Mouse (Mus musculus): ENCODE measurements at regions not wholly inside any gene's neighbourhood (a gene's known extent, or its start where the extent isn't known, plus 50 kb on each side); places are given as distances from the start of the nearest gene placed in this dataset.
A peak's percentile ranks its signal among the peaks of the same experiment; 100 is the strongest.

DNA sequence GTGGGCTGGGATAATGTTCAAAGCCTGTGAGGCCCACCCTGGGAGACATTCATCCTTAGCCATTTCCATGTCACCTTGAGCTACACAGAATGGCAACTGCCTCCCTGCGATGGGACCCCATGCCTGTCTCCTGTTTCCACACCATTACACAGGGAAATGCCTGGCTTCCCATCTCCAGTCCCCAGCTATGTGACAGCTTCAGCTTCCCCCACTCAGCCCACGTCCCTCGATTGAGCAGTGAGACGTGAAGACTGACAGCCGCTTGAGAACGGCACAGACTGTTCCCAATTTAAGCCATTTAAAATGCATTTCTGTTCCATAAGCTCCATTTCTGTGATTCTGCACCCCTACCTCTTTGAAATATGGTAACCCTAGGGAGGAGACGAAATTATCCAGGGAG lies 243.1 kb upstream of the Vstm2b start:
- Histone ChIP-seq H3K9me3 (ENCODE audit: control insufficient read depth, low read length) (no peaks in the 10 kb centered on the region; the same call in 1 of the 2 replicates), H3K4me2 (ENCODE audit: low read length) (no peak overlapping the region), H3K4me3 (replicated peaks; ENCODE audit: low read length) (no peak overlapping the region), H3K27ac (ENCODE audit: low read length) (no peak overlapping the region), H3K9ac (replicated peaks; ENCODE audit: low read depth, low read length) (no peak overlapping the region), H3K27me3 (replicated peaks; ENCODE audit: control insufficient read depth, insufficient read depth, low read length) (no peaks in the 10 kb centered on the region), H3K4me1 (replicated peaks; ENCODE audit: control insufficient read depth, insufficient read depth, low read length) (0 out of 2 replicates have a peak, but pooled peaks cover 2% of the 10 kb centered on the region), H3K36me3 (ENCODE audit: control insufficient read depth, insufficient read depth) (no peaks in the 10 kb centered on the region)
- WGBS, result 52% methylated on average over 7 of the region's 7 CpGs
- ATAC-seq, result peak; percentile 69; the same call in 1 of the 2 replicates

DNA sequence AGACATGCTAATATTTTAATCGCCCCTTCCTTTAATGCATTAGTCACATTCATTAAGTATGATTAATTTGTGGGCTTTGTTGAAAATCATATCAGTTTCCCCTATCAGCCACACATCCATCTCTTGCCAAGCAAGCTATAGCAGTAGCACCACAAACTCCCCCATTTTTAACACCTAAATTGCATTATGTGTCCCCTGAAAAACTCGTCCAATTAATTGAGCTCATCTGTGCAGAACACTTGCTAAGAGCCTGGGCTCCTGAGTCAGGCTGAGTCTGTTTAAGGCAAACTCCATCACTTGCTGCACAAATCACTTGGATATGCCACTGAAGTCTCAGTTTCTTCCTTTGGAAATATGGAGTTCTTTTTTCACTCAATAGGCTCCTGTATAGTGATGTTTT lies 242.7 kb upstream of the Vstm2b start:
- Histone ChIP-seq H3K9me3 (ENCODE audit: control insufficient read depth, low read length) (no peaks in the 10 kb centered on the region), H3K4me3 (replicated peaks; ENCODE audit: low read length) (no peak overlapping the region), H3K4me2 (ENCODE audit: low read length) (no peak overlapping the region), H3K36me3 (ENCODE audit: control insufficient read depth, insufficient read depth) (no peaks in the 10 kb centered on the region), H3K9ac (replicated peaks; ENCODE audit: low read depth, low read length) (no peak overlapping the region), H3K27me3 (replicated peaks; ENCODE audit: control insufficient read depth, insufficient read depth, low read length) (no peaks in the 10 kb centered on the region), H3K27ac (ENCODE audit: low read length) (no peak overlapping the region), H3K4me1 (replicated peaks; ENCODE audit: control insufficient read depth, insufficient read depth, low read length) (0 out of 2 replicates have a peak, but pooled peaks cover 2% of the 10 kb centered on the region)
- WGBS, result 77% methylated on average over 2 of the region's 2 CpGs
- ATAC-seq, result 0 out of 2 replicates have a peak, but pooled peaks have one; percentile 6

DNA sequence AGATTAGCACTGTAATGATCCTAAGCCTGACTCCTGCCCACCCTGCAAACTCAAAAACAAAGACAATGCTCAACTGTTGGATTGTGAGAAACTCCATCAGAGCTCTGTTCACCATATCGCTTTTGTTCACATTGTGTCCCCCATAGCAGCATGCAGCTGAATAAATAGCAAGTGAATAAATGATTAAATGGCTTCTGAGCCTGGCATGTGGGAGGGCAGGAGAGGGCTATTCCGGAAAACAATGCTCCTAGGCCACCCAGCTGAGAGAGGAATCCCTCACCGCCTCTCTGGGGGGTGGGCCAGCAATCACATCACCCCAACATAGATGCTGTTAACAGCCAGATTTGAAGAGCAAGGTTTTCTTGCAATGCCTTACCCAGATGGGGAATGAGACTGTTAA lies 238.5 kb upstream of the Vstm2b start:
- ATAC-seq, result no peak
- no peaks in the 10 kb centered on the region for H3K36me3 ChIP-seq (ENCODE audit: control insufficient read depth, insufficient read depth)
- 7% methylated on average over 3 of the region's 3 CpGs for WGBS
- no peak overlapping the region for H3K4me2 ChIP-seq (ENCODE audit: low read length)
- H3K27me3 ChIP-seq (replicated peaks; ENCODE audit: control insufficient read depth, insufficient read depth, low read length), result no peaks in the 10 kb centered on the region
- H3K27ac ChIP-seq (ENCODE audit: low read length), result no peak overlapping the region
- no peak overlapping the region for H3K4me3 ChIP-seq (replicated peaks; ENCODE audit: low read length)
- no peak overlapping the region for H3K9ac ChIP-seq (replicated peaks; ENCODE audit: low read depth, low read length)
- H3K9me3 ChIP-seq (ENCODE audit: control insufficient read depth, low read length), result no peaks in the 10 kb centered on the region
- 0 out of 2 replicates have a peak, but pooled peaks cover 2% of the 10 kb centered on the region for H3K4me1 ChIP-seq (replicated peaks; ENCODE audit: control insufficient read depth, insufficient read depth, low read length)

- H3K27ac ChIP-seq (ENCODE audit: low read length), result no peak overlapping the region
- no peaks in the 10 kb centered on the region for H3K27me3 ChIP-seq (replicated peaks; ENCODE audit: control insufficient read depth, insufficient read depth, low read length)
- H3K4me1 ChIP-seq (replicated peaks; ENCODE audit: control insufficient read depth, insufficient read depth, low read length), result 0 out of 2 replicates have a peak, but pooled peaks cover 2% of the 10 kb centered on the region
- WGBS, result 82% methylated on average over 7 of the region's 7 CpGs
- no peak overlapping the region for H3K4me2 ChIP-seq (ENCODE audit: low read length)
- H3K9me3 ChIP-seq (ENCODE audit: control insufficient read depth, low read length), result no peaks in the 10 kb centered on the region
- no peaks in the 10 kb centered on the region for H3K36me3 ChIP-seq (ENCODE audit: control insufficient read depth, insufficient read depth)
- no peak overlapping the region for H3K9ac ChIP-seq (replicated peaks; ENCODE audit: low read depth, low read length)
- ATAC-seq, result no peak
- H3K4me3 ChIP-seq (replicated peaks; ENCODE audit: low read length), result no peak overlapping the region
Observed at GRCm38 (mm10) chr7:40663781-40664180, 234.3 kb upstream of the Vstm2b start.

GRCm38 (mm10) chr7:40666625-40667024 lies 231.5 kb upstream of the Vstm2b start:
- Histone ChIP-seq H3K4me1 (replicated peaks; ENCODE audit: control insufficient read depth, insufficient read depth, low read length) (no peaks in the 10 kb centered on the region), H3K9me3 (ENCODE audit: control insufficient read depth, low read length) (no peaks in the 10 kb centered on the region), H3K4me2 (ENCODE audit: low read length) (no peak overlapping the region), H3K27ac (ENCODE audit: low read length) (no peak overlapping the region), H3K4me3 (replicated peaks; ENCODE audit: low read length) (no peak overlapping the region), H3K9ac (replicated peaks; ENCODE audit: low read depth, low read length) (no peak overlapping the region), H3K36me3 (ENCODE audit: control insufficient read depth, insufficient read depth) (no peaks in the 10 kb centered on the region), H3K27me3 (replicated peaks; ENCODE audit: control insufficient read depth, insufficient read depth, low read length) (no peaks in the 10 kb centered on the region)
- no peak for ATAC-seq
- WGBS, result 93% methylated on average over 5 of the region's 5 CpGs

- H3K27ac ChIP-seq (ENCODE audit: low read length), result no peak overlapping the region
- 90% methylated on average over 5 of the region's 5 CpGs for WGBS
- ATAC-seq, result no peak
- H3K4me3 ChIP-seq (replicated peaks; ENCODE audit: low read length), result no peak overlapping the region
- H3K36me3 ChIP-seq (ENCODE audit: control insufficient read depth, insufficient read depth), result no peaks in the 10 kb centered on the region
- H3K4me2 ChIP-seq (ENCODE audit: low read length), result no peak overlapping the region
- H3K9ac ChIP-seq (replicated peaks; ENCODE audit: low read depth, low read length), result no peak overlapping the region
- no peaks in the 10 kb centered on the region for H3K9me3 ChIP-seq (ENCODE audit: control insufficient read depth, low read length)
- H3K4me1 ChIP-seq (replicated peaks; ENCODE audit: control insufficient read depth, insufficient read depth, low read length), result no peaks in the 10 kb centered on the region
- H3K27me3 ChIP-seq (replicated peaks; ENCODE audit: control insufficient read depth, insufficient read depth, low read length), result no peaks in the 10 kb centered on the region
Observed at GRCm38 (mm10) chr7:40670401-40670800, 227.7 kb upstream of the Vstm2b start.

DNA sequence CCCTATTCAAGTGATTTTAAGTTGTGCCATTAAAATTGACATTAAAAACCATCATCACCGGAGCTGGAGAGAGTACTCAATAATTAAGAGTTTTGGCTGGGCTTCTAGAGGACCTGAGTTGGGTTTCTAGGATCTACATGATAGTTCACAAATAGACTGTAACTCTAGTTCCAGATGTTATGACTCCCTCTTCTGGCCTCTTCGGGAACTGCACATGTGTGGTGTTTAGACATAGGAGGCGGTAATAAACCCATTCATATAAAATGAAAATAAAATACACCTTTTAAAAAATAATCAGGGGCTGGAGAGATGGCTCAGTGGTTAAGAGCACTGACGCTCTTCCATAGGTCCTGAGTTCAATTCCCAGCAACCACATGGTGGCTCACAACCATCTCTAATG lies 227.1 kb upstream of the Vstm2b start:
- no peak for ATAC-seq
- H3K9ac ChIP-seq (replicated peaks; ENCODE audit: low read depth, low read length), result no peak overlapping the region
- H3K4me1 ChIP-seq (replicated peaks; ENCODE audit: control insufficient read depth, insufficient read depth, low read length), result no peaks in the 10 kb centered on the region
- H3K27me3 ChIP-seq (replicated peaks; ENCODE audit: control insufficient read depth, insufficient read depth, low read length), result no peaks in the 10 kb centered on the region
- no peak overlapping the region for H3K27ac ChIP-seq (ENCODE audit: low read length)
- WGBS, result 93% methylated on average over 4 of the region's 4 CpGs
- no peak overlapping the region for H3K4me3 ChIP-seq (replicated peaks; ENCODE audit: low read length)
- no peaks in the 10 kb centered on the region for H3K36me3 ChIP-seq (ENCODE audit: control insufficient read depth, insufficient read depth)
- no peaks in the 10 kb centered on the region for H3K9me3 ChIP-seq (ENCODE audit: control insufficient read depth, low read length)
- no peak overlapping the region for H3K4me2 ChIP-seq (ENCODE audit: low read length)

- Histone ChIP-seq H3K36me3 (ENCODE audit: control insufficient read depth, insufficient read depth) (no peaks in the 10 kb centered on the region), H3K27me3 (replicated peaks; ENCODE audit: control insufficient read depth, insufficient read depth, low read length) (no peaks in the 10 kb centered on the region), H3K9ac (replicated peaks; ENCODE audit: low read depth, low read length) (no peak overlapping the region), H3K27ac (ENCODE audit: low read length) (no peak overlapping the region), H3K9me3 (ENCODE audit: control insufficient read depth, low read length) (no peaks in the 10 kb centered on the region), H3K4me3 (replicated peaks; ENCODE audit: low read length) (no peak overlapping the region), H3K4me2 (ENCODE audit: low read length) (no peak overlapping the region), H3K4me1 (replicated peaks; ENCODE audit: control insufficient read depth, insufficient read depth, low read length) (no peaks in the 10 kb centered on the region)
- WGBS, result 93% methylated on average over 1 of the region's 1 CpGs
- no peak for ATAC-seq
Observed at GRCm38 (mm10) chr7:40672348-40672747, 225.8 kb upstream of the Vstm2b start.

GRCm38 (mm10) chr7:40674397-40674796 lies 223.7 kb upstream of the Vstm2b start:
- 26% methylated on average over 3 of the region's 3 CpGs for WGBS
- ATAC-seq, result no peak
- no peaks in the 10 kb centered on the region for H3K36me3 ChIP-seq (ENCODE audit: control insufficient read depth, insufficient read depth)

DNA sequence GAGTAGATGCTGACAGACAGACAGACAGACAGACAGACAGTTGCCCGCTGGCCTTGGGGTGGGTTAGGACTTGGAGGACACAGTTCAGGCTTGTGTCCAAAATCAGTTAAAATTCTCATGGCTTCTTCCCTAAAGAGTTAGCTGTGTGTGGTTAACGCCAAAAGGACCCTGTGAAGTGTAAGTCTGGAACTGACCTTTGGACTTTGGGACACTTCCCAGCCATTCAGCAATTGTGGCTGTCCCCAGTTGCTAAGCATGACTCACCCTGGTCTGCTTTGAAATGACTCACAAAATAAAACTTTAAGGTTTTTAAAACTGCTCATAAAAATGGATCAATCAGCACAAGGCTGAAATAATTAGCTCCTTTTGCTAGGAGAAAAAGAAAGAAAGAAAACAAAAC lies 220.5 kb upstream of the Vstm2b start:
- no peak overlapping the region for H3K4me2 ChIP-seq (ENCODE audit: low read length)
- no peak for ATAC-seq
- no peaks in the 10 kb centered on the region for H3K36me3 ChIP-seq (ENCODE audit: control insufficient read depth, insufficient read depth)
- no peak overlapping the region for H3K9ac ChIP-seq (replicated peaks; ENCODE audit: low read depth, low read length)
- H3K9me3 ChIP-seq (ENCODE audit: control insufficient read depth, low read length), result no peaks in the 10 kb centered on the region
- peaks cover 4% of the 10 kb centered on the region for H3K4me1 ChIP-seq (replicated peaks; ENCODE audit: control insufficient read depth, insufficient read depth, low read length)
- no peaks in the 10 kb centered on the region for H3K27me3 ChIP-seq (replicated peaks; ENCODE audit: control insufficient read depth, insufficient read depth, low read length)
- no peak overlapping the region for H3K4me3 ChIP-seq (replicated peaks; ENCODE audit: low read length)
- WGBS, result 47% methylated on average over 2 of the region's 2 CpGs
- H3K27ac ChIP-seq (ENCODE audit: low read length), result no peak overlapping the region

More at GRCm38 (mm10) chr7:40674397-40674796, 223.7 kb upstream of the Vstm2b start:
- no peak overlapping the region for H3K9ac ChIP-seq (replicated peaks; ENCODE audit: low read depth, low read length)
- H3K4me3 ChIP-seq (replicated peaks; ENCODE audit: low read length), result no peak overlapping the region
- H3K9me3 ChIP-seq (ENCODE audit: control insufficient read depth, low read length), result no peaks in the 10 kb centered on the region
- no peak overlapping the region for H3K4me2 ChIP-seq (ENCODE audit: low read length)
- no peaks in the 10 kb centered on the region for H3K27me3 ChIP-seq (replicated peaks; ENCODE audit: control insufficient read depth, insufficient read depth, low read length)
- H3K4me1 ChIP-seq (replicated peaks; ENCODE audit: control insufficient read depth, insufficient read depth, low read length), result no peaks in the 10 kb centered on the region
- no peak overlapping the region for H3K27ac ChIP-seq (ENCODE audit: low read length)

Measured in forebrain, embryonic 16.5 days (tissue).